Mouse (Mus musculus) neural tube, embryonic 13.5 days (tissue): Measurements from ENCODE around the gene Gpn2. TPM values are rescaled to one million over a fixed set of nuclear protein-coding genes. Genes with fewer than 3 reads are reported as not detected.
A peak's percentile ranks its signal among the peaks of the same experiment; 100 is the strongest.

ENCODE experiments used
- ATAC-seq: fragments of 200-750 bp; cut with Nextera tagmentation; 2 replicates; pipeline ENCODE4 v1.8.0; 2017; ENCODE audit warnings: low read depth, mild to moderate bottlenecking, moderate TSS enrichment, moderate library complexity
- H3K27ac ChIP-seq: fragments of 300-500 bp; sonication (generic); replicated peaks from 2 replicates; pipeline ENCODE4 v1.5.1; 2015; ENCODE audit warnings: moderate library complexity, mild to moderate bottlenecking, inconsistent platforms
- H3K27me3 ChIP-seq: fragments of 300-500 bp; sonication (generic); 2 replicates; pipeline ENCODE4 v1.6.1; 2015; ENCODE audit warnings: mild to moderate bottlenecking, inconsistent platforms
- H3K36me3 ChIP-seq: fragments of 300-500 bp; sonication (generic); 2 replicates; pipeline ENCODE4 v1.6.1; 2015; ENCODE audit warnings: mild to moderate bottlenecking, inconsistent platforms
- H3K4me1 ChIP-seq: fragments of 300-500 bp; sonication (generic); replicated peaks from 2 replicates; pipeline ENCODE4 v1.6.1; 2015; ENCODE audit warnings: inconsistent platforms
- H3K4me2 ChIP-seq: fragments of 300-500 bp; sonication (generic); 2 replicates; pipeline ENCODE4 v1.6.1; 2015; ENCODE audit warnings: inconsistent platforms, mild to moderate bottlenecking, moderate library complexity
- H3K4me3 ChIP-seq: fragments of 300-500 bp; sonication (generic); 2 replicates; pipeline ENCODE4 v1.5.1; 2015; ENCODE audit warnings: mild to moderate bottlenecking, inconsistent platforms
- H3K9ac ChIP-seq: fragments of 300-500 bp; sonication (generic); 2 replicates; pipeline ENCODE4 v1.6.1; 2015; ENCODE audit warnings: moderate library complexity, mild to moderate bottlenecking, inconsistent platforms
- H3K9me3 ChIP-seq: fragments of 300-500 bp; sonication (generic); 2 replicates; pipeline ENCODE4 v1.6.1; 2016; ENCODE audit warnings: inconsistent platforms
- WGBS: fragments of 180-500 bp; shearing (Covaris S2); methylation state at CpG from one replicate; pipeline ENCODE4 v1.1.7; 2015; 5-methylcytosine and 5-hydroxymethylcytosine counted together
- polyA plus RNA-seq: library from polyadenylated mRNA; unstranded; fragments of >200 nt; fragmentation: Nextera tagmentation; extraction: Ambion mirVana; gene quantifications from 2 replicates; pipeline ENCODE4 v1.2.1, GENCODE M21; 2015

The Gpn2 gene
- 17.7 TPM in 2 replicates for polyA plus RNA-seq

- peak; percentile 88 for ATAC-seq
- Histone ChIP-seq H3K4me2 (peak within 1 kb of the TSS; percentile 100), H3K9me3 (no peaks in the 10 kb centered on the region), H3K9ac (peak within 1 kb of the TSS; percentile 93), H3K4me1 (peaks cover 18% of the 10 kb centered on the region), H3K27me3 (no peaks in the 10 kb centered on the region), H3K4me3 (peak within 1 kb of the TSS; percentile 95), H3K36me3 (peaks cover 71% of the 10 kb centered on the region), H3K27ac (peak within 1 kb of the TSS; percentile 86)
- 1% methylated on average over 65 of the region's 65 CpGs for WGBS
Measured at GRCm38 (mm10) chr4:133584059-133584951, at the start of gene Gpn2. Gene Gpn2, plus strand, starts transcription at chr4:133584362.

- Histone ChIP-seq H3K27ac (no peak overlapping the region), H3K27me3 (no peaks in the 10 kb centered on the region), H3K9ac (no peak overlapping the region), H3K4me1 (no peaks in the 10 kb centered on the region), H3K4me3 (no peak overlapping the region), H3K36me3 (peaks cover 96% of the 10 kb centered on the region), H3K4me2 (no peak overlapping the region), H3K9me3 (no peaks in the 10 kb centered on the region)
- 85% methylated on average over 3 of the region's 3 CpGs for WGBS
- ATAC-seq: no peak
Measured at GRCm38 (mm10) chr4:133536081-133536480, 48.1 kb upstream of the Gpn2 start.

GRCm38 (mm10) chr4:133536652-133537051 is 47.5 kb upstream of the Gpn2 start:
- peaks cover 96% of the 10 kb centered on the region for H3K36me3 ChIP-seq
- ATAC-seq: no peak

GRCm38 (mm10) chr4:133545272-133546231 is 38.6 kb upstream of the Gpn2 start, which contains the start of gene Nudc:
Gene Nudc, minus strand, starts transcription at chr4:133545996.
- ATAC-seq: peak; percentile 99
- Histone ChIP-seq H3K27me3 (no peaks in the 10 kb centered on the region), H3K9ac (peak within 1 kb of the TSS; percentile 78), H3K4me1 (peaks cover 24% of the 10 kb centered on the region), H3K4me2 (peak within 1 kb of the TSS; percentile 71), H3K27ac (peak within 1 kb of the TSS; percentile 77), H3K9me3 (no peaks in the 10 kb centered on the region), H3K4me3 (peak within 1 kb of the TSS; percentile 83), H3K36me3 (peaks cover 29% of the 10 kb centered on the region)
- under 1% methylated on average over 59 of the region's 77 CpGs for WGBS

More at GRCm38 (mm10) chr4:133536652-133537051, 47.5 kb upstream of the Gpn2 start:
- no peaks in the 10 kb centered on the region for H3K4me1 ChIP-seq
- no peak overlapping the region for H3K27ac ChIP-seq
- WGBS: 90% methylated on average over 5 of the region's 5 CpGs
- H3K9me3 ChIP-seq: no peaks in the 10 kb centered on the region
- H3K27me3 ChIP-seq: no peaks in the 10 kb centered on the region
- no peak overlapping the region for H3K4me3 ChIP-seq
- no peak overlapping the region for H3K4me2 ChIP-seq
- no peak overlapping the region for H3K9ac ChIP-seq

GRCm38 (mm10) chr4:133552029-133552428 is 32.1 kb upstream of the Gpn2 start:
- H3K4me1 ChIP-seq: no peaks in the 10 kb centered on the region
- no peak overlapping the region for H3K4me3 ChIP-seq
- 85% methylated on average over 1 of the region's 1 CpGs for WGBS
- H3K9ac ChIP-seq: no peak overlapping the region
- ATAC-seq: no peak
- no peak overlapping the region for H3K27ac ChIP-seq
- no peaks in the 10 kb centered on the region for H3K36me3 ChIP-seq
- no peaks in the 10 kb centered on the region for H3K9me3 ChIP-seq
- H3K27me3 ChIP-seq: no peaks in the 10 kb centered on the region
- no peak overlapping the region for H3K4me2 ChIP-seq

- H3K27ac ChIP-seq: no peak within 1 kb of the TSS
- H3K36me3 ChIP-seq: no peaks in the 10 kb centered on the region
- no peak for ATAC-seq
- no peak within 1 kb of the TSS for H3K4me3 ChIP-seq
- no peaks in the 10 kb centered on the region for H3K27me3 ChIP-seq
- H3K4me2 ChIP-seq: no peak within 1 kb of the TSS
- H3K9ac ChIP-seq: no peak within 1 kb of the TSS
- H3K9me3 ChIP-seq: no peaks in the 10 kb centered on the region
- no peaks in the 10 kb centered on the region for H3K4me1 ChIP-seq
- WGBS: 71% methylated on average over 10 of the region's 10 CpGs
Measured at GRCm38 (mm10) chr4:133552768-133553447, 31.3 kb upstream of the Gpn2 start, which contains the start of gene Nr0b2. Gene Nr0b2, plus strand, starts transcription at chr4:133553376.

GRCm38 (mm10) chr4:133553448-133554330 is 30.5 kb upstream of the Gpn2 start:
- 81% methylated on average over 19 of the region's 19 CpGs for WGBS
- Histone ChIP-seq H3K4me1 (no peaks in the 10 kb centered on the region), H3K4me2 (no peak overlapping the region), H3K4me3 (no peak overlapping the region), H3K9me3 (no peaks in the 10 kb centered on the region), H3K27me3 (no peaks in the 10 kb centered on the region), H3K36me3 (no peaks in the 10 kb centered on the region), H3K27ac (no peak overlapping the region), H3K9ac (no peak overlapping the region)
- no peak for ATAC-seq

GRCm38 (mm10) chr4:133557041-133557717 is 27.0 kb upstream of the Gpn2 start:
- Histone ChIP-seq H3K4me1 (no peaks in the 10 kb centered on the region), H3K36me3 (no peaks in the 10 kb centered on the region), H3K4me3 (no peak overlapping the region), H3K9me3 (no peaks in the 10 kb centered on the region), H3K27ac (no peak overlapping the region), H3K27me3 (no peaks in the 10 kb centered on the region), H3K4me2 (no peak overlapping the region), H3K9ac (no peak overlapping the region)
- no peak for ATAC-seq
- 26% methylated on average over 10 of the region's 10 CpGs for WGBS

GRCm38 (mm10) chr4:133559846-133560245 is 24.3 kb upstream of the Gpn2 start:
- H3K9me3 ChIP-seq: no peaks in the 10 kb centered on the region
- H3K27me3 ChIP-seq: no peaks in the 10 kb centered on the region
- H3K27ac ChIP-seq: no peak overlapping the region
- no peak for ATAC-seq
- H3K4me3 ChIP-seq: no peak overlapping the region
- no peaks in the 10 kb centered on the region for H3K36me3 ChIP-seq
- WGBS: 75% methylated on average over 4 of the region's 4 CpGs
- H3K9ac ChIP-seq: no peak overlapping the region
- H3K4me1 ChIP-seq: no peaks in the 10 kb centered on the region
- H3K4me2 ChIP-seq: no peak overlapping the region

- Histone ChIP-seq H3K9me3 (no peaks in the 10 kb centered on the region), H3K9ac (no peak overlapping the region), H3K4me2 (no peak overlapping the region), H3K4me1 (no peaks in the 10 kb centered on the region), H3K4me3 (no peak overlapping the region), H3K36me3 (no peaks in the 10 kb centered on the region), H3K27me3 (no peaks in the 10 kb centered on the region), H3K27ac (no peak overlapping the region)
- 54% methylated on average over 4 of the region's 4 CpGs for WGBS
- ATAC-seq: no peak
Measured at GRCm38 (mm10) chr4:133561622-133562021, 22.5 kb upstream of the Gpn2 start.
